Comparison of ENCODE assay signal across 14 mouse cellular contexts in the genomic region with DNA sequence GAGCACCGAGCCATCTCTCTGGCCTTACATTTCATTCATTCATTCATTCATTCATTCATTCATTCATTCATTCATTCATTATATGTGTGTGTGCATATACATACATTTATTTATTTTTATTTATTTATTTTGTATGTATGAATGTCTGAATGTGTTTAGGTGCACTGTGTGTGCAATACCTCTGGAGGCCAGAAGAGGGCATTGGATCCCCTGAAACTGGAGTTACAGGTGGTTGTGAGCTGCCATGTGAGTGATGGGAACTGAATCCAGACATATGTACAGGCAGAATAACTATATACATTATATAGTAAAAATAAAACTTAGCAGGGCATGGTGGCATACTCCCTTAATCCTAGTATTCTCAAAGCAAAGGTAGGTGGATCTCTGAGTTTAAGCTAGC. TPM values are rescaled to one million over a fixed set of nuclear protein-coding genes. Genes with fewer than 3 reads are reported as not detected.
DNase-seq lines count a peak whose midpoint lies in the region; ATAC-seq and TF ChIP-seq lines count a peak whose summit lies in the region.
"Had no signal": no experiment of that assay in that cellular context is flagged by ENCODE, and none has a peak within 500 bp of the region (broad histone marks: within the 10 kb centered on the region; RNA-seq: fewer than 3 reads in every experiment).

No protein-coding gene starts in this region.

- no peak overlapping the region for H3K27ac ChIP-seq in thymus, adult 2 months (ENCODE audit: control insufficient read depth, insufficient read depth, low read length)
- H3K27ac ChIP-seq: forebrain, embryonic 13.5 days had no signal

- TF ChIP-seq POLR2A in thymus, adult 2 months (IDR thresholded peaks at IDR 0.05; ENCODE audit: control insufficient read depth, extremely low read depth, insufficient read depth, low read length, poor library complexity), result no peak
- no peak for TF ChIP-seq POLR2A in brain, embryonic 14.5 days (IDR thresholded peaks at IDR 0.05; ENCODE audit: borderline replicate concordance, extremely low read depth, insufficient read depth, insufficient read length, poor library complexity, severe bottlenecking)

- H3K4me1 ChIP-seq in thymus, adult 2 months (replicated peaks; ENCODE audit: control insufficient read depth, insufficient read depth, low read length), result peaks cover 5% of the 10 kb centered on the region
- H3K4me1 ChIP-seq: forebrain, embryonic 13.5 days had no signal

- H3K36me3 ChIP-seq in thymus, adult 2 months (ENCODE audit: control insufficient read depth, insufficient read depth, low read length), result peaks cover 31% of the 10 kb centered on the region

- no peaks in the 10 kb centered on the region for H3K27me3 ChIP-seq in thymus, adult 2 months (ENCODE audit: control insufficient read depth, insufficient read depth, low read length)
- H3K27me3 ChIP-seq: forebrain, embryonic 13.5 days had no signal

- 100% methylated on average over 1 of the region's 1 CpGs for WGBS in thymus, adult 2 months

- no peak for TF ChIP-seq CTCF in thymus, adult 2 months (IDR thresholded peaks at IDR 0.05; ENCODE audit: borderline replicate concordance, control insufficient read depth, extremely low read depth, insufficient read depth, low read length, poor library complexity)
- peak; percentile 39; the same call in 1 of the 2 replicates for TF ChIP-seq CTCF in brain, embryonic 14.5 days (IDR thresholded peaks at IDR 0.05; ENCODE audit: borderline replicate concordance, extremely low read depth, insufficient read depth, insufficient read length)

- ATAC-seq in erythroid progenitor cell, adult 5-6 weeks (replicated peaks; ENCODE audit: low FRiP score, poor library complexity, severe bottlenecking), result no peak
- ATAC-seq: forebrain, embryonic 13.5 days had no signal

- peak; percentile 15 for DNase-seq in cerebellum, adult 9-10 months
- DNase-seq in cerebellum, postnatal 4 days (ENCODE audit: low spot score in 2 of 2), result no peak
- peak; percentile 5 to 15 for DNase-seq in kidney, postnatal 4 days
- DNase-seq in kidney, postnatal 10 days, result no peak
- DNase-seq in thymus, adult 2 months, result peak; percentile 20
- no peak for DNase-seq in thymus, postnatal 36 days
- DNase-seq in brain, embryonic 14.5 days (ENCODE audit: low read depth), result no peak
- DNase-seq: adrenal gland, adult 8-10 months; heart, postnatal 36 days; kidney, postnatal 25 days; layer of hippocampus, postnatal 36 days; right cerebral cortex, postnatal 25 days had no signal

- H3K4me3 ChIP-seq in thymus, adult 2 months (ENCODE audit: control insufficient read depth, insufficient read depth, low read length), result no peak overlapping the region
- H3K4me3 ChIP-seq: forebrain, embryonic 13.5 days had no signal

RNA-seq across cellular contexts. Expression of a gene that starts 32.6 kb away (rescaled TPM):
- polyA plus RNA-seq in thymus, adult 2 months (2012; rRNA removed), result 53.3 and 64.8 TPM in 2 replicates
- polyA plus RNA-seq in brain, embryonic 14.5 days (2012; rRNA removed), result 99.6 and 118 TPM in 2 replicates
- 111 and 127 TPM in 2 replicates for total RNA-seq in erythroid progenitor cell, adult 5-6 weeks (2015; ENCODE audit: low replicate concordance)
- total RNA-seq in erythroid progenitor cell, adult 5-6 weeks (2017; ENCODE audit: low replicate concordance), result 243 and 248 TPM in 2 replicates

Comparison
In these comparisons a context has a peak if more than half of its experiments do, and no peak if none do; other contexts are left out.
1. DNase-seq: peak in cerebellum, adult 9-10 months (single experiment), kidney, postnatal 4 days (2 of 2) and thymus, adult 2 months (single experiment); none in cerebellum, postnatal 4 days (0 of 2), kidney, postnatal 10 days (single experiment), thymus, postnatal 36 days (0 of 2) and brain, embryonic 14.5 days (single experiment).